Mouse (Mus musculus) kidney, postnatal 0 days (tissue): ENCODE measurements around the gene Ppp1r37. TPM values are rescaled to one million over a fixed set of nuclear protein-coding genes. Genes with fewer than 3 reads are reported as not detected.
"Not testable (repeated sequence)": the region's sequence is repeated elsewhere in the genome, so short reads cannot be mapped to it uniquely, and the experiment has no call there.

Experiments
- ATAC-seq: fragments of 200-750 bp; cut with Nextera tagmentation; replicated peaks from 2 replicates; pipeline ENCODE4 v1.8.0; 2017; ENCODE audit warnings: low read depth, moderate number of reproducible peaks, moderate TSS enrichment, moderate library complexity; ENCODE audit not compliant: low FRiP score
- DNase-seq: peaks from one replicate; pipeline ENCODE4 v3.0.0-alpha.2; 2016; ENCODE audit warnings: low spot score
- H3K27ac ChIP-seq: fragments of 300-500 bp; sonication (generic); 2 replicates; pipeline ENCODE4 v1.5.1; 2014; ENCODE audit warnings: mild to moderate bottlenecking
- H3K27me3 ChIP-seq: fragments of 300-500 bp; sonication (generic); 2 replicates; pipeline ENCODE4 v1.6.1; 2014; ENCODE audit warnings: low read length, mixed read lengths; ENCODE audit not compliant: insufficient read depth
- H3K36me3 ChIP-seq: fragments of 300-500 bp; sonication (generic); 2 replicates; pipeline ENCODE4 v1.6.1; 2014; ENCODE audit warnings: low read length, mixed read lengths; ENCODE audit not compliant: insufficient read depth
- H3K4me1 ChIP-seq: fragments of 300-500 bp; sonication (generic); replicated peaks from 2 replicates; pipeline ENCODE4 v1.6.1; 2014; ENCODE audit warnings: antibody characterized with exemption, low read length, mixed read lengths; ENCODE audit not compliant: insufficient read depth
- H3K4me2 ChIP-seq: fragments of 300-500 bp; sonication (generic); 2 replicates; pipeline ENCODE4 v1.6.1; 2014; ENCODE audit warnings: mild to moderate bottlenecking, low read length, moderate library complexity, mixed read lengths
- H3K4me3 ChIP-seq: fragments of 300-500 bp; sonication (generic); replicated peaks from 2 replicates; pipeline ENCODE4 v1.5.1; 2014; ENCODE audit warnings: low read depth, low read length
- H3K9ac ChIP-seq: fragments of 300-500 bp; sonication (generic); 2 replicates; pipeline ENCODE4 v1.6.1; 2014; ENCODE audit warnings: low read depth, low read length
- H3K9me3 ChIP-seq: fragments of 300-500 bp; sonication (generic); replicated peaks from 2 replicates; pipeline ENCODE4 v1.6.1; 2016; ENCODE audit warnings: low read length, inconsistent platforms, mixed read lengths
- CTCF ChIP-seq: IDR thresholded peaks from 2 replicates; pipeline ENCODE4 v1.5.1; 2016; ENCODE audit warnings: antibody characterized with exemption, low read depth, mild to moderate bottlenecking, moderate library complexity
- WGBS: fragments of 180-500 bp; shearing (Covaris S2); extraction: QIAGEN DNeasy Blood & Tissue Kit; methylation state at CpG from one replicate; pipeline ENCODE4 v1.1.7; 2014; 5-methylcytosine and 5-hydroxymethylcytosine counted together
- polyA plus RNA-seq: library from polyadenylated mRNA; unstranded; fragments of >200 nt; fragmentation: Nextera tagmentation; extraction: Ambion mirVana; gene quantifications from 2 replicates; pipeline ENCODE4 v1.2.1, GENCODE M21; 2015

Ppp1r37 gene
- polyA plus RNA-seq, 1 experiment from 2014 or later = 17.1 TPM

- Histone ChIP-seq H3K36me3 (no peaks in the 10 kb centered on the region), H3K4me2 (peak overlapping the region; percentile 63), H3K9me3 (no peaks in the 10 kb centered on the region), H3K4me1 (peaks cover 25% of the 10 kb centered on the region), H3K27ac (no peak overlapping the region), H3K4me3 (peak overlapping the region; percentile 36), H3K9ac (no peak overlapping the region), H3K27me3 (peaks cover 56% of the 10 kb centered on the region)
- no peak for TF ChIP-seq CTCF
- WGBS = 8% methylated on average over 72 of the region's 72 CpGs
- ATAC-seq = peak; percentile 9; the same call in 1 of the 2 replicates
- no peak for DNase-seq
These were observed 39.7 kb downstream of the Ppp1r37 start for GRCm38 (mm10) chr7:19523017-19523756.

GRCm38 (mm10) chr7:19520032-19520431 is 42.8 kb downstream of the Ppp1r37 start:
- DNase-seq (no peak), ATAC-seq (no peak)
- TF ChIP-seq CTCF = no peak
- Histone ChIP-seq H3K36me3 (no peaks in the 10 kb centered on the region), H3K27ac (no peak overlapping the region), H3K4me3 (peak overlapping the region; percentile 9; the same call in 1 of the 2 replicates), H3K9me3 (no peaks in the 10 kb centered on the region), H3K27me3 (peaks cover 53% of the 10 kb centered on the region), H3K4me1 (peaks cover 25% of the 10 kb centered on the region), H3K9ac (peak overlapping the region; percentile 47), H3K4me2 (peak overlapping the region; percentile 52)
- WGBS = 8% methylated on average over 23 of the region's 23 CpGs

GRCm38 (mm10) chr7:19517652-19518365 is 45.1 kb downstream of the Ppp1r37 start, which contains the start of gene Nkpd1:
Nkpd1 (plus strand) TSS chr7:19517838.
- 3% methylated on average over 23 of the region's 29 CpGs for WGBS

GRCm38 (mm10) chr7:19512353-19512752 is 50.5 kb downstream of the Ppp1r37 start:
- Histone ChIP-seq H3K4me3 (no peak overlapping the region), H3K4me1 (peaks cover 8% of the 10 kb centered on the region; the same call in 1 of the 2 replicates), H3K36me3 (no peaks in the 10 kb centered on the region), H3K27ac (no peak overlapping the region), H3K9ac (no peak overlapping the region), H3K27me3 (no peaks in the 10 kb centered on the region), H3K4me2 (no peak overlapping the region), H3K9me3 (no peaks in the 10 kb centered on the region)
- no peak for ATAC-seq
- TF ChIP-seq CTCF = no peak
- WGBS = 74% methylated on average over 6 of the region's 6 CpGs
- no peak for DNase-seq

More at GRCm38 (mm10) chr7:19517652-19518365, 45.1 kb downstream of the Ppp1r37 start, which contains the start of gene Nkpd1:
- peaks cover 8% of the 10 kb centered on the region for H3K4me1 ChIP-seq
- H3K4me3 ChIP-seq = no peak within 1 kb of the TSS
- no peaks in the 10 kb centered on the region for H3K9me3 ChIP-seq
- peaks cover 31% of the 10 kb centered on the region for H3K27me3 ChIP-seq
- H3K4me2 ChIP-seq = peak within 1 kb of the TSS; percentile 37
- ATAC-seq (no peak), DNase-seq (no peak)
- peak; percentile 51; the same call in 1 of the 2 replicates for TF ChIP-seq CTCF
- H3K9ac ChIP-seq = no peak within 1 kb of the TSS
- no peaks in the 10 kb centered on the region for H3K36me3 ChIP-seq
- no peak within 1 kb of the TSS for H3K27ac ChIP-seq

GRCm38 (mm10) chr7:19511934-19512333 is 50.9 kb downstream of the Ppp1r37 start:
- not testable (repeated sequence) for H3K9ac ChIP-seq, H3K27ac ChIP-seq, H3K4me2 ChIP-seq, H3K27me3 ChIP-seq, H3K9me3 ChIP-seq, DNase-seq, H3K36me3 ChIP-seq, ATAC-seq, H3K4me3 ChIP-seq
- WGBS = 73% methylated on average over 6 of the region's 7 CpGs
- H3K4me1 ChIP-seq = peaks cover 13% of the 10 kb centered on the region; the same call in 1 of the 2 replicates

GRCm38 (mm10) chr7:19509786-19510185 is 53.1 kb downstream of the Ppp1r37 start:
- Histone ChIP-seq H3K9ac (no peak overlapping the region), H3K27me3 (no peaks in the 10 kb centered on the region), H3K27ac (no peak overlapping the region), H3K4me3 (no peak overlapping the region), H3K4me1 (peaks cover 15% of the 10 kb centered on the region; the same call in 1 of the 2 replicates), H3K9me3 (no peaks in the 10 kb centered on the region), H3K36me3 (no peaks in the 10 kb centered on the region), H3K4me2 (peak overlapping the region; percentile 94; the same call in 1 of the 2 replicates)
- DNase-seq = no peak
- no peak for ATAC-seq
- no peak for TF ChIP-seq CTCF
- 91% methylated on average over 7 of the region's 7 CpGs for WGBS
